Mouse (Mus musculus): ENCODE data around the gene Mmp11.

DNA sequence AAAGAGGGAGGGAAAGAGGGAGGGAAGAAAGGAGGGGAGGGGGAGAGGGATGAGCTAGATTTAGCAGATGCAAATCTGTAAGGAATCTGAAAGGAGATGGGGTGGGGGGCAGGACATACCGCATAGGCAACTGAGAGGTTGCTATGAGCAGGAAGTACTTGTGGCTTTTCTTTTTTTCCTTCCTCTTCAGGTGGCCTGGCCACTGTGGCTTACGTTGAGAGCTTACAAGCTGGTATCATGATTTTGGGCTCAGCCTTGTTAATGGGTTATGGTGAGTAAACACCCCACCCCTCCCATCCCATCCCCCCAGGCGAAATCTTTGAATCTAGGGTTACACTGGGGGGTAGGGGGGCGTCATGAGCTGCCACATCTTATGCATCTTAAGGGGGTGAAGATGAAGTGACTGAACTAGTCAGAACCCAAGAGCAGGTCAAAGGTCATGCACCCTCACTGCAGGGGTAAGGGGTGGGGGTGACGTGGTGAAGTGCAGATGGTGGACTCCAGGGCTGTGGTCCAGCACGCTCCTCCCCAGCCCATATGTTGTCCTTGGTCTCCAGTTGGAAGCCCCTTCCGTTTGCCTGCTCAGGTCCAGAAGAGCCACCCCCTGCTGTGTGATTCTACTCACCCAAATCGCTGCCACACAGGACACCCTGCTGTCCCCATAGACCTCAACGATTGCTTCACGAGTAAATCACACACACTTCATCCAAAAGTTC lies 42.0 kb upstream of the Mmp11 start:
- no peak for TF ChIP-seq POLR2A (IDR thresholded peaks at IDR 0.05; ENCODE audit: control insufficient read depth, extremely low read depth, insufficient read depth, low read length, poor library complexity)
- TF ChIP-seq CTCF (IDR thresholded peaks at IDR 0.05; ENCODE audit: borderline replicate concordance, control insufficient read depth, extremely low read depth, insufficient read depth, low read length, poor library complexity): no peak
